Mouse (Mus musculus) R1 (cell line): ENCODE measurements at regions not wholly inside any gene's neighbourhood (a gene's known extent, or its start where the extent isn't known, plus 50 kb on each side); places are given as distances from the start of the nearest gene placed in this dataset.
A peak's percentile ranks its signal among the peaks of the same experiment; 100 is the strongest.

Experiments
- DNase-seq: peaks from one replicate; pipeline ENCODE4 v3.0.0-alpha.2; 2018; ENCODE audit warnings: low read depth, low spot score

DNA sequence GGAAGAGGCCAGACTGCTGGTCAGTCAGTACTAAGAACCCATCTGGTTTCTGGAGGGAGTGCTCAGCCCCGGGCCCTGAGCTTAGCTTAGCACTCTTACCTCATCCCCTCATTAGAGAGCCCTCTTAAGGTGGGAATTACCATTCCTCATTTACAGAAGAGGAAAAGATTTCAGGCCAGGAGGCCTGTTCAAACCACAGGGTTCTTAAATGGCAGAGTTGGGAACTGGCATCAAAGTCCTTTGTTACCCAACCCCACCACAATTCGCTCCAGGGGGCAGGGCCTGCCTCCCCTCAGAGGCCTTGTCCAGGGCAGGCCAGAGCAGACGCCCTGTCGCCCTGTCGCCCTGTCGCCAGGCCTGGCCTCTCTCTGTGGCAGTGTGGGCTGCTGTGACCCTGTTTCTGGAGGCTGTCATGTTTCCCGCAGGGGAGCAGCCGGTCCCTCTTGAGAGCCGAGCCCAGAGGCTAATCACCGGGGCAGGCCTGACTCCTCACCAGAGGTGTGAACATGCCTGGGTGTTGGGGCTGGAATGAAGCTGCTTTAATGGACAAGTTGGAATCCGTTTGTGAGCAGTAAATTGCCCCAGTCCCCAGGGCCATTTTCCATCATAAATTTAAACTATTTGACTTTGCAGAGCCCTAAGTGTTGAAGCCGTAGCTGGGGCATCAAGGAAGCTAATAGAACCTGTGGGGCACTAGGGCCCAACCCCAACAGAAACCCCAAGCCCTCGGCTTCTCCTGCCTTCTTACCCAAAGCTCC is 116.9 kb upstream of the Haao start:
- no peak for DNase-seq

DNA sequence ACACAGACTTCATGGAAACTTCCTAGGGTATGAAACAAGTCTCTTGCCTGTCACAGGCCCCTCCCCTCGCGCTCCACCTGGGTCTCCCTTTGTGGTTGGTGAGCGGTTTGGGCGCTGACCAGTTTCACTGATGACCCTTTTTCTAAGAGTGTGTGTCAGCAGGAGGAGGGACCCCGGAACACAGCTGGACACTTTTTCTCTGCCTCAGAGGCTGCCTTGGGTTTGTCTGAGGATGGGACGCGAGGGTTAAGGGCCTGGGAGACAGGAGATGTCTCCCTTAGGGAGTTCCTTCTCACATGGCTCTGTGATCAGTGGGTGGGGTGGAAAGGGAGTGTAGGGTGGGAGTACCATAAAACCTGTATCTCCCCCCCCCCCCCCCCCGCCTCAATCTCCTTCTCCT is 115.8 kb upstream of the Haao start:
- no peak for DNase-seq

DNA sequence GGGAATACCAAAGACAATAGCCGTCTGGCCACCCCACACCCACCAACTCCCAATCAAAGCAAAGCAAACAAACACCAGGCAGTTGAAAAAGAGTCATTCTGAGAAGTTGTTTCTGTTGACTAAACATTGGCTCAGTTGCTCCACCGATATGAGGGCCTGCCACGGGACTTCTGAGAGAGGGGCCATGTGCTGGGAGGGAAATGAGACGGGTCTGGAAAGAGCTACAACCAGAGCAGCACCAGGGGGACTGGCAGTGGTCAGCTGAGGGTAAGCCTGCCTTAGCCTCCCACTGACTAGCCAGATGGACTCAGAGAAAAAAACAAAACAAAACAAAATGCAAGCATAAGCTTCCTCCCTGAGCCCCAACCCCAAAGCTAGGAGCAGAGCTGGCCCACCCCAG is 115.1 kb upstream of the Haao start:
- DNase-seq, result no peak

DNA sequence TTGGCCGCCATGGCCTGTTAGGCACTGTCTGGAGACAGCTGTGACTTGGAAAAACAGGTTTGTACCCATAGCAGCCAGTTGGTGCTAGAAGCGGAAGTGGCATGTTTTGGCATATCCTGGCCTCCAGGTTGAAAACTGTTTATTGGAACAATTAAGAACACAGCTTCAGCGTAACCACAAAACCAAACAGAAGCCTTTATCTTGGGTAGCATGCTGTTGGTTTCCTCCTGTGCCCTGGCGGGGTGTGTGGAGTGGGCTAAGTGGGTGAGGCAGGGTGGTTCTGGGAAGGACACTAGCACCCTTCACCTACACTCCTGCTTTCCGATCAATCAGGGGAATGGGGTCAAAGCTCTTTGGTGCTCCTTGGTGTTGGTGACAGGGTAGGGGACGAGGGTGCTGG is 114.4 kb upstream of the Haao start:
- no peak for DNase-seq

DNA sequence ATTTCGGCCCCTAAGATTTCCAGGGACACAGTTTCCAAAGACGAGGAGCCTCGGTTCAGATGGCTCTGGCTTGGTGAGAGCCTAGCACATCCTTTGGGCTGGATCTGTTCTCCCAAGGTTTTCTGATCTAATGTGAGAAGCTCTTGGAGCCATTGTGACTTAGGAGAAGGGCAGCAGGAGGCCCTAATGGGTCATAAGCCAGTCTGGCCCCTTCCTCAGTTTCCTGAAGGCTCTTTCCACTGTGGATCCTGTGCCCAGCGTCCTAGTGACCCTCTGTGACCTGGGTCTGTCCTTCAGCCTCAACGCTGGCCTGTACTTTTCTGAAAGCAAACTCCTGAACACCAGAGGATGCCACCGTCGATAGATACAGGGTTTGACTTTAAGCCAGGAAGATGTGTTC is 113.1 kb upstream of the Haao start:
- no peak for DNase-seq

DNA sequence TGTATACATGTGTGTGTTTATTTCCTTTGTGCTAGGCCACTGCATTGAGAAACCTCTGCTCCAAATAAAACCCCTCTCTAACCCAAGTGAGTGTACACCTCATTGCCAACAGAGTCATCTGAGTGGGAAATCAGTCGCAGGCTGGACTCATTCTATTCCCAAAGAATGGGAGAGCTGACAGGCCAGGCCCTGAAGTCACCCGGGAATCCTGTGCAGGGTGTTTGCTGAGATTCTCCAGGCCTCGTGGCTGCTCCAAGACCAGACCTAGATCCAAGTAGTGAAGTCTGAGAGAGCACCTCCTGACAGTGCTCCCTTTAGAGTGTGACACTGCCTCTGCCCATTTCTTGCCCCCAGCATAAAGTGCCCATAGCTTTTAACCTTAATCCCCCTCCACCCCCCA is 112.4 kb upstream of the Haao start:
- DNase-seq, result no peak

DNA sequence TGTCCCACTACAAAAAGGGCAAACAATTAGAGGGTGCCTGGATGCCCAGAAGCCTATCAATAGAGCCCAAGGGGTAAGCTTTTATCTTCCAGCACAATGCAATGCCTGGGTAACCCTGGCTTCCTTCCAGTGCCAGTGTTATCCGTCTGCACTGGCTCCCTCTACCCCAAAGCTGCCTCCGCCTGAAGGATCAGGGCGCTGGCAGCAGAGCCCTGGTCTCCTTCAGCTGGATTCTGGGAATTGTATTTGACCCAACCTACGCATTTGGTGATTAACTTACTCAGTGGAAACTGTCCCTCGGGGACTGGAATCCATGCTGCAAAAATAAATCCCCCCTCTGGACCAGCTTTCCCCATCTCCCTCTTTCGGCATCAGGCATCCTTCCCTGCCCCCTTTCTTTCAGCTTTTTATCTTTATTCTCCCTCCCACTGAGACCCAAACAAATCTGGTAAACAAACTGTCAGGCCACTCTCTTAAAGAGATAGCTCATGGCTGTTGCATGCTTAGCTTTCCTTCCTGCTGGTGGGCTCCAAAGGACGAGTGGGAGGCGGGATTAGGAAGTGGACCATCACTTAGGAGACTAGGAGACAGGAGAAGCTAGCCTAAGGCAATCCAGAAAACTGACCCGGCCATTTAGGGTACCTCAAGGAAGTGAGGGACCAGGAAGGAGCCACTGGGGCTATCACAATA is 111.5 kb upstream of the Haao start:
- DNase-seq, result no peak

DNA sequence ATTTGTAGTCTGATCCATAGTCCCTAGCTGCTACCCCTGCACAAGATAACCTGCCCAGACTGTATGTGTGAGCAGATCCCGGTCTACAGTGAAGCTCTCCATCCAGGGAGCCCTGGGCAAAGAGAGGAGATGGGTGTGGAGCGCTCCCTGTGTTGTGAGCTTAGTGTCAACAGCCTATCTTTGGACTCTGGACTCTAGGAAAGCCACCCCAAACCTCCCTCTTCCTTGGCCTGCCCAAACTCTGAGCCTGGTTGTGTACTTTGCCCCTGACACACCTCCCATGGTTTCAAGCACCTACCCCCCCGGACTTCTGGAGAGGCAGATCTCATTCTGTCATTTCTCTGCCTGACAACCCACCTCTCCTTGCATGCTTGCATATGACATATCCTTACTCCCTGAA is 110.9 kb upstream of the Haao start:
- DNase-seq, result no peak

DNA sequence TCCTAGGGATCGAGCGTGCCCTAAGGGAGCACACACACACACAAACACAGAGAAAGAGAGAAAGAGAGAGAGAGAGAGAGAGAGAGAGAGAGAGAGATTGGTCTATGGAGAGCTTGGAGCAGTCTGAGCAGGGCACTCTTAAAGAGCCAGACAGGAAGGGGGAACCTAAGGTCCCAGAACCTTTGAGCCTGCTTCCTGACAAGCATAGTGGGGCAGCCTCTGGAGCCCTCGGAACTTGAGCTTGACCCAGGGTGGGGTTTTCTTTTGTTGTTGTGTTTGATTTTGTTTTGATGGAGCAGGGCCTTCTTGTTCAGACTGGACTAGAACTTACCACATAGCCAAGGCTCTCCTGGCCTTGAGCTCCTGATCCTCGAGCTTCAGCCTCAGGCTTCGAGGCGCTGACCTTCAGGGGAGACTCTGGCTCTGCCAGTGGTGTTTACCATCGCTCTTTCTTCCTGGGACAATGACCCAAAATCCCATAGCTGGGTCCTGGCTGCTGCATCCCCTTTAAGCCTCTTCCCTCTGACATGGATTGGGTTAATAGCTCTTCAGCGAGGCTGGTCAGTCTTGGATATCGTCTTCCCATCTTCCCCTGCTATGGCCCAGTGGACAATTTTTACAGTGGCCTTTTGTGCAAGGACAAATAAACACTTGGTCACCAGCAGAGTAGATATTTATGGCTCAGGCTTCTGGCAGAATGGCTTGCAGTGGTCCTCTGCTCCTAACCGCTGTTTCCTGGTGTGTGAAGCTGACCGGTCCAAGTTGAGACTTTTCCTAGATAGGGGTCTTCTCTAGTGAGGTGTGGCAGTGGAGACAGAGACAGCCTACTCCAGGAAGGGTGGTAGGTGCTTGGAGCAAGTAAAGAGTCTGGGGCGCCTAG is 110.1 kb upstream of the Haao start:
- DNase-seq, result no peak

DNA sequence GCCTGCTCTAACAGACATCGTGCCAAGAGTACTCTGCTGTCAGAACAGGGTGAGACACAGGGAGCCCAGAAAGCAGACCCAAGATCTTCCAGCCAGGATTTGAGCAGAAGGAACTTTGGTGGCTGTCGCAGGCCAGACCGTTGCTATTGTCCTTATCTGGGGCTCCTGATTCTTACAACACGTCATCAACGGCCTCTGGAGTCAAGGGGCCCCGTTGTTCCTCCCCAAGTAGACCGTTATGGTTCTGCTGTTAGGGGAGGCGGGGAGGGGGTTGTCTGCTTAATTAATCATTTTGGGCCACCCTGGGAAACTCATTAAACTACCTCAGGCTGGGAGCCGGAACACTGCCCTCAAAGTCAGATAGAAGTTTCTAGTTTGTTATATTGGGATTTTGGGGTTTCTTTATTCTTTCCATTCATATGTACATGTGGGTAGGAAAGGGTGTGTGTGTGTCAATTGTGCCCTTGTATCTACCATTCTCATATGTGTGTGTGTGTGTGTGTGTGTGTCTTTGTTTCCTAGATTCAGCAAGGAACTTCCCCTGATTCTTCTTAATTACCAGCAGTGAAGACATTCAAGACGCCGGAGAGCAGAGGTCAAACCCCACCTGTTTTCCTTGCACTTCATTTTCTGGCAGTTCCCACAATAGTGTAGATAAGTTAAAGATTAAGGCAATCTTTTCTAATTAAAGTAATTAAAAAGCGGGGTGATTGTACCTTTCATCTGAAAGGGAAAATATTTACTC is 109.2 kb upstream of the Haao start:
- no peak for DNase-seq

DNA sequence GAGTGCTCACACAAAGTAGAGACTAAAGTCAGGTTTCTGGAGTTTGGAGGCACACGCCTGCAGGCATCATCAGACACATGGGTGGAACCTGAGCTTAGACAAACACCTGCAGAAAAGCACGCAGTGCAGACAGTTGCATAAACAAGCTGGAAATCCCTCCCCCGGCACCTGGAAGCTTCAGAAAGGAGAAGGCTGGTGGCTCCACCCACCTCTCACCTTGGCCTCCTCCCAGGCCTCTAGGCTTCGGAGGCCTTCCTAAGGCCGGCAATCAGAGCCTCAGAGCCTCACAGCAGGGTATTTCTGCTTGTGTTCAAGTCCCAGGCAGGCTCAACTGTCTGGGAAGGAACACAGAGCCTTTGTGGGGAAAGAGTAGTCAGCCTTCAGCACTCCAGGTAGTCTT is 108.2 kb upstream of the Haao start:
- DNase-seq, result peak; percentile 89

DNA sequence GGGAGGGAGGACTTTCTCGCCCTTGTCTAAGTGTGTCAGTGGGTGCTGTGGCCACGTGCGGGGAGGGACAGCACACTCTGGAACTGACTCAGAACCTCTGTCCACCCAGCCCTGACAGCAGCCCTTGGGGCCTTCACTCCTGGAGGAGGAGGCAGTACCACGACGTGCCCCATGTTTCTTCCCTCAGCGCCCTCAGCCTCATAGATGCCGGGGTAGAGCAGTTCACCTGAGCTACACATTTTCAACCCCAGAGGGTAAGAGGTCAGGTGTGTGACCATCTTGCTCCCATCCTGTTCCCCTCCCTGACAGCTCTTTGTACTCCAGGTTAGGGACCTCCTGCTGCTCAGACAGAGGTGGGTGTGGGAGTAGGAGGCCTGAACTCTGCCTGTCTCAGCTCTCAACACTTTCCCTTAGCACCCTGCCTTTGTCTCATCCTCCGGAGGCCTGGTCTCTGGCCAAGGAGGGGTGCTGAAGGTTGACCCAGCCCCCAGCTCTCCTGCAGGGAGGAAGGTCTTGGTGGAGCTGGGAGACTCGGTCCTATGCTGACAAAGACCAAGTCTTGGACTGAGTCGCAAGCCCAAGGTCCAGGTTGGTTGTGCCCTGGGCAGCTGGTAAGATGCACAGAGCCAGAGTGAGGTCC is 107.4 kb upstream of the Haao start:
- peak; percentile 46 for DNase-seq

DNA sequence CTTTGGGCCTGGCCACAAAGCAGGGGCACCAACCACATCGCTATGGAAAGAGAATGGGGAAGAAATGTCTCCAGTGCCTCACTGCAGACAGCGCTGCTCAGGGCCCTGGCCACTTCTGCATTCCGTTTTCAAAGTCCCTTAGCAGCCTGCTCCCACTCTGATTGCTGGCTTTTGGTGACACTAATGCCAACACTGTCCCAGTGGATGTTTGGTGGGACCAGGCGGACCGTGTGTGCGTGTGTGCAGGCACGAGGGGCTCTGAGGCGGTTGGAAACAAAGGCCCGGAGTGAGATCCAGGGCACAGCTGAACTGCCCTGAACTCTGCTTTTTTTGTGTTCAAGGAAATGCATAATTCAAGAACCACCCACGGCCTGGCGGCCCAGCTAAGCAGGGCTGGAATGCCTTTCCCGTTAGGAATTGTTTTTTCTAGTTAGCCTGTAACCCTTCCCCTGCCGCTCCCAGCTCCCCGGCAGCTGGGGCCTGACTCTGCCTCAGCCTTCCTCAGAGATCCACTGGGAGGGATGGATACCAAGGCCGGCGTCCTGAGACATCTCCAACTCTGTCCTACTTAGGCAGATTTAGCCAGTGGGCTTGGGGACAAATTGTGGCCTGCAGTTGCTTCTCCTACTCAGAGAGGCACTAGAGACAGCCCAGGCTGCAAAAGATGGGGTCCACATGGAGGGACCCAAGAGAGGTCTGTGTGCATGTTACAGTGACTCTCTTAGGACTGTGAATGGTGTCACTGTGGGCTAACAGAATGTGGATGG is 106.7 kb upstream of the Haao start:
- peak; percentile 93 for DNase-seq

DNA sequence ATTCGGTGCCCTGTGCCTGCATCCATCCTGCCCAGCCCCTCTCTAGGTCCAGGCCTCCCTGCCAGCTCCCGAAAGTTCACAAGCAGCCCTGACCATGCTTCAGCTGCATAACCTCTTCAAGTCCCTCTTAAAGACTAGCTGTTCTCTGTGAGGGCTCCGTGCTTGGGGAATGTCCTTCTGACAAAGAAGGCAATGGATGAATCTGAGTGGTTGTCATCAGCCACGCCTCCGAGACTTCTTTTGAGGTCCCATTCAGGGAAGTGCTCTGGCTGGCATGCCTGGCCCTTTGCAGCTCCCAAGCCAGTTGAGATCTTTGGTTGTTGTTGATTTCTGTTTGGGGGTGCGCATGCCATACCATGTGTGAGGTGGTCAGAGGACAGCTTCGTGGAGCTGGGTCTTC is 105.9 kb upstream of the Haao start:
- peak; percentile 64 for DNase-seq

DNA sequence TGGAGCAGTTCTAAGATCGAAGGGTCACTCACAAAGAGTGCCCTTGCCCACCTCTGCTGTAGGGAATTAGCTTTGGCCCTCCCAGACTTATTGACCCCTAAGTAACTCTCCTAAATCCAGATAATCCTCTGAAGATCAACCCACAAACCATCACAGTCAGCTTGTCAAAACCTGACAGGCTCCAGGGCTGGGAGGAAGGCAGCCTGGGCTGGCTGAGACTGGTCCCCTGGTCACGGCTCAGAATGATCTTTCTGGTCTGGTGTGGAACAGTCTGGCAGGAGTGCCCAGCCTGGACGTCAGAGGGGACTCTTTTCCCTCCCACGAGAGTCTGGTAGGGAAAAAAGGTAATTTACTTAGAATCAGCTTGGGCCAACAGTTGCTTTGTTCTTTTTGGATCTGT is 99.0 kb upstream of the Haao start:
- DNase-seq, result no peak

DNA sequence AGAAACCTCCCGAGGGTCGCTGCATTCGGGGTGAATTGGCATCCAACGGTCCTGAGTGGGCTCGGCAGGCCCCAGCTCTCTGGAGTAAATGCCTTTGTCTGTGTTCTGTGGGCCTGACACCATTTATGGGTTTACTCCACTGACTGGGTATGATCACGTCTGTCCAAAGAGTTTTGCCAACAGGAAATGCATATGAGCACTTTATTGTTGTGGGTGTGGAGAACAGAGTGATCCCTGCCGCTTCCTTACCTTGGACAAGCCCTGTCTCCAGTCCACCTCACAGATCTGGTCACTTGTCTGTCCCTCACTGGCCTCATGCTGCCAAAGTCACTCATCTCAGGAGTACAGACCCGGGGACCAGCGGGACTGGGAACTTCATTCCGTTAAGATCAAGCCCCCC is 91.6 kb upstream of the Haao start:
- no peak for DNase-seq

DNA sequence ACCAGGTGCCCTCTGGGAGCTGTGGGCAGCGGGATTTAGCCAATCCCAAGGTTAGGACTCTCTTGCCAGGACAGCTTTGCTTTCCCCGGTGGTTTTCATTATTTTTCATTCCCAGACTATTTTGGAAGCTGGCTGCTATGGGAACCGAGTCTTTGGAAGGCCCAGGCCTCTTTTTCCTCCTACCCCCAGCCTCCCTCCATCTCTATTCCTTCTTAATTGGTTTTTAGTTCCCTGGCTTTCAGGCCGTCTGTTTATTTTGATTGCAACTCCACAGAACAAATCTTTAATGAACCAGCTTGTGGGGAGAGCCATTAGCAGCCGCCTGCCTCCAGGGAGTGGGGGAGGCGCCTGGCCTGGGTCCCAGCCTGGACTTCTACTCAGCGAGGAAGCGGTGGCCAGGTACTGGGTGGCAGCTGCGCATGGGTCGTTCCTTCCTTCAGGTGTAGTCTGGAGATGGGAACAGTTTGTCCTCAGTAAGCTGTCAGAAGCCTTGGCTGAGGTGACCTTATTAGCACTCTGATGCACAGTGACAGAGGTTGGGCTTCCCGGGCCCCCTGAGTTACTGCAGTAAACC is 91.0 kb upstream of the Haao start:
- DNase-seq, result no peak

DNA sequence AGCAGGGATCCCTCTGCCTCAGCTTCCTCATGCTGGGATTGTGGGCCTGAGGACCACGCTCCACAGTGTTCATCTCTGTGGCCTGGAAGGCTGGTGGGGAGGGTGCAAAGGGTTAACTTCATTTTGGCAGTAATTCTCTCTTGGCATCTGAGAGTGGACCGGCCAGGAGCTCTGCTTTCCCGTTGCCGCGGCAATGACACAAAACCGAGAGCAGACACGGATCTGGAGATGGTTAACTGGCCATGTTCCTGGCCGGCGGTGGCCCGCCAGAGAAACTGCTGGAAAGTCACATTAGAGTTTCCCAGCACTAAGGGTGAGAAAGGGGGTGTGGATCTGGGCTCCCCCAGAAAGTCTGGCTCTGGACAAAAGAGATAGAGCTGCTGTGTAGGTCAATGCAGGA is 89.8 kb upstream of the Haao start:
- DNase-seq, result no peak

DNA sequence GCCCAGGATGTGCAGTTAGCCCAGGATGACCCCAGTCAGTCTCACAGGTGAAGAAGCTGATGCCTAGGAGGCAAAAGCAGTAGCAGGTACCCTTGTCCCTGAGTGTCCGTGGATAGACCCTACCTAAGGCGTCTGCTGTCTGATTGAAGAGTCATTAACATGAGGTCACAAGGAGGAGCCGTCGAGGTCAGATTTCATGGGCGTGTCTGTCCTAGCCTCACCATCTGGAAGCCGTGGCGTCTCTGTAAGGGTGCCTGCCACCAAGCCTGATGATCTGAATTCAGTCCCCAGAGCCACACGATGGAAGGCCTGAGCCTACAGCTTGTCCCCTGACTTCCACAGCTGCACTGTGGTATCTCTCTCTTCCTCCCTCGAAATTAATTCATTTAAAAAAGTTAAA is 88.9 kb upstream of the Haao start:
- DNase-seq, result peak; percentile 51

DNA sequence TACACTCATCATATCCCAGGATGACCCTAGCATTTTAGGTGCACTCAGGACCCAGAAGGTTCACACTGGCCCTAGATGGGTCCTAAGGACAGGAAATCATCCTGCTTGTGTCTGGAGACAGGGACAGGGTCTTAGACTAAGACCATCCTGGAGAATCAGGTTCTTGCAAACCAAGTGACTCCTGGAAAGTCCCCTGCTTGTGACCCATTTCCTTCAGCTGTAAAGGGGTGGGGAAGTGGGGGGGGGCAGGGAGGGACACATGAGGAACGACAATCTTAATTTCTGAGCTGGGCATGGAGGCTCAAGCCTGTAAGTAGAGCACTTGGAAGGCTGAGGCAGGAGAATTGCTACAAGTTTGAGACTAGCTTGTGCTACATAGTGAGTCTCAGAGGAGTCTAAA is 88.2 kb upstream of the Haao start:
- no peak for DNase-seq
